Mouse (Mus musculus) right cerebral cortex, postnatal 25 days (tissue): Measurements from ENCODE around the gene Scn4b.

Source experiments
- DNase-seq: peaks from one replicate; pipeline ENCODE4 v3.0.0; 2022

Gene Scn4b

GRCm38 (mm10) chr9:45195468-45195867 is 57.3 kb downstream of the Scn4b start:
- DNase-seq = no peak

- DNase-seq = no peak
Observed at GRCm38 (mm10) chr9:45196125-45196830, 58.1 kb downstream of the Scn4b start.

GRCm38 (mm10) chr9:45197549-45197948 is 59.4 kb downstream of the Scn4b start:
- no peak for DNase-seq

GRCm38 (mm10) chr9:45201319-45201947 is 63.2 kb downstream of the Scn4b start:
- no peak for DNase-seq

GRCm38 (mm10) chr9:45202021-45202798 is 64.0 kb downstream of the Scn4b start:
- DNase-seq = no peak
